Mouse (Mus musculus) bone marrow macrophage, adult 2 months (primary cell): ENCODE measurements around the gene Dennd4a.

ENCODE experiments used
- CTCF ChIP-seq: IDR thresholded peaks from 2 replicates; pipeline ENCODE4 v1.5.1; 2012; ENCODE audit warnings: low read depth, mild to moderate bottlenecking, low read length, moderate library complexity
- POLR2A ChIP-seq: IDR thresholded peaks from 2 replicates; pipeline ENCODE4 v1.6.1; 2012; ENCODE audit warnings: mild to moderate bottlenecking, low read depth, low read length, borderline replicate concordance

DNA sequence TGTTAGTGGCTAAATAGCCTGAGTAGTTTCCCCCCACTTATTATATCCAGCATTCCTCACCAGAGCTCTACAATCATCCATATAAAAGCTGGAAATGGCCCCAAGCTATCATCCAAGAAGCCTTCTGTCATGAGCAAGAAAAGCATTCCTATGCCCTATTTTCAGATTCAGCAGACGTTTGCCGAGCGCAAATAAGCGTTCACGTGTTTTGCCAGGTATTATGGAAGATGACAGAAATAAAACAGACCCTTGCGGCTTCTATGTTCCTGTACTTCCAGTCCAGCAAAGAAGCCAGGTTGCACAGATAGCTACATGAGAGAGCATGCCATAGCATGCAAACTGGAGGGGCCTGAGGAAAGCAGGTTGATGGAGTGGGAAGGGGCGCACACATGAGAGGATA is 23.1 kb upstream of the Dennd4a start:
- TF ChIP-seq CTCF, result no peak
- no peak for TF ChIP-seq POLR2A
